Mouse (Mus musculus) midbrain, postnatal 0 days (tissue): ENCODE results near the gene Gm11060. TPM values are rescaled to one million over a fixed set of nuclear protein-coding genes. Genes with fewer than 3 reads are reported as not detected.
A peak's percentile ranks its signal among the peaks of the same experiment; 100 is the strongest.

Source experiments
- ATAC-seq: fragments of 200-750 bp; cut with Nextera tagmentation; 2 replicates; pipeline ENCODE4 v1.8.0; 2017; ENCODE audit warnings: moderate number of reproducible peaks, mild to moderate bottlenecking, moderate TSS enrichment, moderate library complexity; ENCODE audit not compliant: low FRiP score
- DNase-seq: peaks from one replicate; pipeline ENCODE4 v3.0.0-alpha.2; 2015; ENCODE audit warnings: low spot score
- H3K27ac ChIP-seq: fragments of 300-500 bp; sonication (generic); 2 replicates; pipeline ENCODE4 v1.5.1; 2014; ENCODE audit warnings: low read depth, mild to moderate bottlenecking, low read length, mixed read lengths
- H3K27me3 ChIP-seq: fragments of 300-500 bp; sonication (generic); 2 replicates; pipeline ENCODE4 v1.6.1; 2014; ENCODE audit warnings: low read length, control low read depth, mixed read lengths; ENCODE audit not compliant: insufficient read depth
- H3K36me3 ChIP-seq: fragments of 300-500 bp; sonication (generic); 2 replicates; pipeline ENCODE4 v1.6.1; 2014; ENCODE audit warnings: low read length, control low read depth, mixed read lengths; ENCODE audit not compliant: insufficient read depth
- H3K4me1 ChIP-seq: fragments of 300-500 bp; sonication (generic); 2 replicates; pipeline ENCODE4 v1.6.1; 2014; ENCODE audit warnings: mild to moderate bottlenecking, control low read depth, antibody characterized with exemption, low read length, mixed read lengths; ENCODE audit not compliant: insufficient read depth
- H3K4me2 ChIP-seq: fragments of 300-500 bp; sonication (generic); 2 replicates; pipeline ENCODE4 v1.6.1; 2014; ENCODE audit warnings: low read depth, mild to moderate bottlenecking, low read length, mixed read lengths; ENCODE audit not compliant: poor library complexity, severe bottlenecking
- H3K4me3 ChIP-seq: fragments of 300-500 bp; sonication (generic); 2 replicates; pipeline ENCODE4 v1.5.1; 2014; ENCODE audit warnings: low read depth, mild to moderate bottlenecking, low read length, moderate library complexity
- H3K9ac ChIP-seq: fragments of 300-500 bp; sonication (generic); replicated peaks from 2 replicates; pipeline ENCODE4 v1.6.1; 2014; ENCODE audit warnings: mild to moderate bottlenecking, low read length, moderate library complexity, mixed read lengths; ENCODE audit not compliant: poor library complexity, severe bottlenecking
- H3K9me3 ChIP-seq: fragments of 300-500 bp; sonication (generic); 2 replicates; pipeline ENCODE4 v1.6.1; 2016; ENCODE audit warnings: low read length, control low read depth
- CTCF ChIP-seq: IDR thresholded peaks from 2 replicates; pipeline ENCODE4 v1.5.1; 2016; ENCODE audit warnings: antibody characterized with exemption, mild to moderate bottlenecking
- WGBS: fragments of 180-500 bp; shearing (Covaris S2); extraction: QIAGEN DNeasy Blood & Tissue Kit; methylation state at CpG from one replicate; pipeline ENCODE4 v1.1.7; 2014; 5-methylcytosine and 5-hydroxymethylcytosine counted together
- polyA plus RNA-seq: library from polyadenylated mRNA; unstranded; fragments of >200 nt; fragmentation: Nextera tagmentation; extraction: Ambion mirVana; gene quantifications from 2 replicates; pipeline ENCODE4 v1.2.1, GENCODE M21; 2015
- total RNA-seq: library from RNA; depleted of rRNA; stranded (reverse); fragments of >200 nt; gene quantifications from 2 replicates; pipeline ENCODE4 v1.2.3, GENCODE M21; 2014

Gm11060 gene
- total and polyA plus RNA-seq, 2 experiments from 2014 or later = not detected

- H3K27ac ChIP-seq = no peak overlapping the region
- 98% methylated on average over 3 of the region's 3 CpGs for WGBS
- no peak overlapping the region for H3K4me3 ChIP-seq
- ATAC-seq (no peak), DNase-seq (no peak)
- H3K36me3 ChIP-seq = no peaks in the 10 kb centered on the region
- TF ChIP-seq CTCF = no peak
- peaks cover 8% of the 10 kb centered on the region for H3K4me1 ChIP-seq
- H3K4me2 ChIP-seq = no peak overlapping the region
- H3K9me3 ChIP-seq = no peaks in the 10 kb centered on the region
- no peak overlapping the region for H3K9ac ChIP-seq
- H3K27me3 ChIP-seq = no peaks in the 10 kb centered on the region
Measured at GRCm38 (mm10) chr2:105086081-105086480, 5.7 kb upstream of the Gm11060 start.

- H3K9ac ChIP-seq = no peak overlapping the region
- no peak for TF ChIP-seq CTCF
- H3K36me3 ChIP-seq = no peaks in the 10 kb centered on the region
- no peaks in the 10 kb centered on the region for H3K27me3 ChIP-seq
- no peak overlapping the region for H3K4me2 ChIP-seq
- ATAC-seq (no peak), DNase-seq (no peak)
- H3K9me3 ChIP-seq = no peaks in the 10 kb centered on the region
- 86% methylated on average over 3 of the region's 3 CpGs for WGBS
- H3K27ac ChIP-seq = no peak overlapping the region
- H3K4me1 ChIP-seq = peaks cover 8% of the 10 kb centered on the region
- no peak overlapping the region for H3K4me3 ChIP-seq
Measured at GRCm38 (mm10) chr2:105088005-105088404, 3.8 kb upstream of the Gm11060 start.

- no peaks in the 10 kb centered on the region for H3K36me3 ChIP-seq
- H3K27me3 ChIP-seq = no peaks in the 10 kb centered on the region
- H3K9me3 ChIP-seq = no peaks in the 10 kb centered on the region
- 61% methylated on average over 4 of the region's 4 CpGs for WGBS
- peaks cover 8% of the 10 kb centered on the region for H3K4me1 ChIP-seq
- no peak for TF ChIP-seq CTCF
- no peak overlapping the region for H3K4me2 ChIP-seq
- H3K9ac ChIP-seq = no peak overlapping the region
- no peak for ATAC-seq
- no peak for DNase-seq
- 0 out of 2 replicates have a peak overlapping the region, but pooled peaks have one; percentile 0 for H3K27ac ChIP-seq
- no peak overlapping the region for H3K4me3 ChIP-seq
Measured at GRCm38 (mm10) chr2:105089083-105089482, 2.7 kb upstream of the Gm11060 start.

GRCm38 (mm10) chr2:105089581-105090508 lies 2.0 kb upstream of the Gm11060 start:
- no peak overlapping the region for H3K9ac ChIP-seq
- 20% methylated on average over 7 of the region's 7 CpGs for WGBS
- no peaks in the 10 kb centered on the region for H3K9me3 ChIP-seq
- H3K27ac ChIP-seq = 0 out of 2 replicates have a peak overlapping the region, but pooled peaks have one; percentile 32
- H3K4me3 ChIP-seq = no peak overlapping the region
- no peaks in the 10 kb centered on the region for H3K36me3 ChIP-seq
- no peak overlapping the region for H3K4me2 ChIP-seq
- peaks cover 8% of the 10 kb centered on the region for H3K4me1 ChIP-seq
- ATAC-seq (no peak; the same call in 1 of the 2 replicates), DNase-seq (peak; percentile 84)
- no peaks in the 10 kb centered on the region for H3K27me3 ChIP-seq
- TF ChIP-seq CTCF = no peak

GRCm38 (mm10) chr2:105090991-105091390 lies 827 bp upstream of the Gm11060 start:
- no peak for TF ChIP-seq CTCF
- DNase-seq (no peak), ATAC-seq (no peak)
- no peaks in the 10 kb centered on the region for H3K36me3 ChIP-seq
- WGBS = 91% methylated on average over 5 of the region's 5 CpGs
- H3K4me3 ChIP-seq = no peak overlapping the region
- no peak overlapping the region for H3K9ac ChIP-seq
- H3K4me1 ChIP-seq = peaks cover 8% of the 10 kb centered on the region
- no peaks in the 10 kb centered on the region for H3K27me3 ChIP-seq
- no peaks in the 10 kb centered on the region for H3K9me3 ChIP-seq
- no peak overlapping the region for H3K27ac ChIP-seq
- no peak overlapping the region for H3K4me2 ChIP-seq

GRCm38 (mm10) chr2:105097294-105097953 lies 5.6 kb downstream of the Gm11060 start:
- no peak for TF ChIP-seq CTCF
- ATAC-seq = no peak
- Histone ChIP-seq H3K27ac (no peak overlapping the region), H3K9ac (no peak overlapping the region), H3K27me3 (no peaks in the 10 kb centered on the region; the same call in 1 of the 2 replicates), H3K9me3 (no peaks in the 10 kb centered on the region), H3K4me3 (no peak overlapping the region), H3K36me3 (no peaks in the 10 kb centered on the region), H3K4me2 (no peak overlapping the region), H3K4me1 (no peaks in the 10 kb centered on the region)
- 83% methylated on average over 22 of the region's 22 CpGs for WGBS
- peak; percentile 2 for DNase-seq
